Mouse (Mus musculus): ENCODE results near the gene Mlph. TPM values are rescaled to one million over a fixed set of nuclear protein-coding genes. Genes with fewer than 3 reads are reported as not detected.

Mlph gene
- total RNA-seq, 2 experiments from 2014 or later = not detected

DNA sequence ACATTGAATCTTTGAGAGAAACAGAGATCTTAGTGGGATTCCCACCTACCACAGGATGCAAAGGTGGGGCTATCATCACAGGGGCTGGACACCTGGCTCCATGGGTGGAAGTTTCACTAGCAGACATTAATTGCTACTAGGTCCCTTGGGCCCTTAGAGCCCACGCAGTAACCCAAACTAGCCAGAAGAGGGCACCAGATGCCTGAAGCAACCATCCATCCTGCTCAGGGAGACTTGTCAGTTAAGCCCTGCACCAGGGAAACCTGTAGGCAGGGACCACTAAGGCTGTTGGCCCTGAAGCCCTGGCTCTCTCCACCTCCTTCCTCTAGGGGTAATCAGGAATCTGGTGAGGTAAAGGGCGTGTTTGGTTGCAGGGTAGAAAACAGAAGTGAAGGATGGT, 8.5 kb upstream of the Mlph start:
- ATAC-seq (ENCODE audit: poor library complexity, severe bottlenecking) = 0 out of 2 replicates have a peak, but pooled peaks have one; percentile 51

DNA sequence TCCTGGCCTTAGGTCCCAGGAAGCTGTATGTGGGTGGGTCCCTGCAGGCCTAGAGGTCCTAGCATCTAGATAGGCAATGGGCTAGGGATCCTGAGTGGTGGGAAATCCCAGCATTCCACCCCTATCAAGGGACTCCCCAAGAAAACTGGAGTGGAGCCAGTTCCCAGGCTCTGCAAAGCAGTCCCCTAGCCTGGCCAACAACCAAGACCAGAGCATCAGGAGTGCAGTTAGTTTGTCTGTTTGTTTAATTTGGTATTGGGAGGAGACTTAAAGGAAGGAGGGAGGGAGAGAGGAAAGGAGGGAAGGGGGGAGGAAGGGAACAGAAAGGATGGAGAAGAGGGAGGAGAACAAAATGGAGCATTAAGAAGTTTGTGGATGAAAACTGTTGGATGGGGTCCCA, 5.7 kb upstream of the Mlph start:
- ATAC-seq (ENCODE audit: poor library complexity, severe bottlenecking) = no peak

GRCm38 (mm10) chr1:90909631-90910152, 5.2 kb upstream of the Mlph start:
- ATAC-seq (ENCODE audit: poor library complexity, severe bottlenecking) = no peak

DNA sequence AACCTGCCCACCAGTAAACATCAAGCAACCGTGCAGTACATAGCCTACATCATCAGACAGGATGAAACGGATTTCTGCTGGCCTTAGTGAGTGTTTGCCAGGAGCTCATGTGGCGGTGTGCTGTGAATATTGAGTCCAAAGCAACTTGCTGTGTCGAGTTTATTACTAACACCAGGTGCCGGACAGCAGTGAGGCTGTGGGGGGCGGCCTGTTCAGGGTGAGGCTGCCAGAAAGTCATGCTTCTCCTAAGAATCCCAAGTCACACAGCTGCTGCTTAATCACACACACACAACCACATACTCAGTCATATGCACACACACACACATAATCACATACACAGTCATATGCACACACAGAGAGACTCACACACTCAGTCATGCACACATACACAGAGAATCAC, 1.7 kb upstream of the Mlph start:
- no peak for ATAC-seq (ENCODE audit: poor library complexity, severe bottlenecking)

DNA sequence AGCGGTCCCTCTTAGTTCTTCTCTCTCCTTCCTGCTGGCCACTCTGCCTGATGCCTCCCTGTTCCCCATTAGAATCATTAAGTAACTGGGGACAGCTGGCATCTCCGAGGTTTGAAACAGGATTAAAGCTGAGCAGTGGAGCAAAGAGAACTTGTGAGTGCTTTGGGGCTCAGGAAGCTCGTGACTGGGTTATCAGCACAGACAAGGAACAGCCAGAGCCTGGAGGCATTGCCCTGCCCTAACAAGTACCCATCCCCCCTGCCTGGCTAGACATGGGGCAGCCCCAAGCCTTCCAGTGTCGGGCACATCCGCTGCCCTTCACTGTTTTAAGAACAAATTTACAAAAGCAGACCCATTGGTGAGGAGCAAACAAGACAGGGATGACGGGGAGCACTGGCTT, 2.6 kb downstream of the Mlph start:
- no peak for ATAC-seq (ENCODE audit: poor library complexity, severe bottlenecking)

DNA sequence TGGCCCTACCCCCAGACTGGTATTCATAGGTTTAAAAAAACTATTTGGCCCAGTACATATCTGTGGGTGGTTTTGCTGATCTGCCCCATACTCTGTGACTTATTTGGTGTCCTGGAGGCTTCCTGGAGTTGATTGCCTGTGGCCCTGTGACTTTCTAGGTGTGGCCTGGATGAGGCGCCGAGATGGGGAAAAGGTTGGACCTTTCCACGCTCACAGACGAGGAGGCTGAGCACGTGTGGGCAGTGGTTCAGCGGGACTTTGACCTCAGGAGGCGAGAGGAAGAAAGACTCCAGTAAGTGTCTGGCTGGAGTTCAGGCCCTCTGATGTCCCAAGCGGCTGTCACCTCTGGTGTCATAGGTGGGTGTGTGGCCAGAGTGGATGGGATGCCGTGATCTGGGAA, 6.8 kb downstream of the Mlph start:
- no peak for ATAC-seq (ENCODE audit: poor library complexity, severe bottlenecking)

GRCm38 (mm10) chr1:90926030-90926429, 11.1 kb downstream of the Mlph start:
- ATAC-seq (ENCODE audit: poor library complexity, severe bottlenecking) = no peak

DNA sequence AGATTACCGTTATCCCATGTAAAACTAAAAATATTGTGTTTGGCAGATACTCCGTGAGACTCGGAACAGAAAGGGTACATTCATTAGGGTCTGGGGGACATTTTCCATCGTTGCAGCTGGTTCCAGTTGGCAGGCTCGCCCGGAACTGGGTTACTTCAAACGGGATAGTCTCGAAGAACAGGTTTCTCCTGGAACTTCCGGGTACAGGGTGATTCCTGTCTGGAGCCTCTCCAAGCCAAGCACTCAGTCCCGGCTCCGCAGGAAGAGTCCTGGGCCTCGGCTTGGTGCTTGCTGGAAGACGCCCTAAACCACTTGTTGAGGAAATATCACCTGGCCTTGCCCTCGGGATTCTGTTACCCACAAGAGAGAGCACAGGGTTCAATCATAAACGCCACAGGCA, 12.4 kb downstream of the Mlph start:
- ATAC-seq (ENCODE audit: poor library complexity, severe bottlenecking) = no peak

DNA sequence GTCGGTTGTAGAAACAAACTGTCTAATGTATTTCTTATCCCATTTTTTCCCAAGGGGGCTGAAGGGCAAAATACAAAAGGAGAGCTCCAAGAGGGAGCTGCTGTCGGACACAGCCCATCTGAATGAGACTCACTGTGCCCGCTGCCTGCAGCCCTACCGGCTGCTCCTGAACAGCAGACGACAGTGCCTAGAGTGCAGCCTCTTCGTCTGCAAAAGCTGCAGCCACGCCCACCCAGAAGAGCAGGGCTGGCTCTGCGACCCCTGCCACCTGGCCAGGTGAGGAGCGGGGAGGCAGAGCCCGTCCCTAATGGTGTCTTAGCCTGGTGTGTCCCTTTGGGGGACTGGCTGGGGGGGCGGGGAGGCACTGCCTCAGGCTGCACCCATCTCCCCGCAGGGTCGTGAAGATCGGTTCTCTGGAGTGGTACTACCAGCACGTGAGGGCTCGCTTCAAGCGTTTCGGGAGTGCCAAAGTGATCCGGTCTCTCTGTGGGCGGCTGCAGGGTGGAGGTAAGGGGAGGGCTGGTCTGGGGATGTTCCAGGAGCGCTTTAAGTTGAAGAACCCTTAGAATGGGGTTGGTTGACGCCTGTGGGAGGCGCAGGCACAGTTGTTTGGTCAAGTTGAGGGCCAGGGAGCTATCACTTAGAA, 13.2 kb downstream of the Mlph start:
- no peak for ATAC-seq (ENCODE audit: poor library complexity, severe bottlenecking)

- no peak for ATAC-seq (ENCODE audit: poor library complexity, severe bottlenecking)
Observed at GRCm38 (mm10) chr1:90928575-90928934, 13.7 kb downstream of the Mlph start.

GRCm38 (mm10) chr1:90933001-90933400, 18.1 kb downstream of the Mlph start:
- no peak for ATAC-seq (ENCODE audit: poor library complexity, severe bottlenecking)

DNA sequence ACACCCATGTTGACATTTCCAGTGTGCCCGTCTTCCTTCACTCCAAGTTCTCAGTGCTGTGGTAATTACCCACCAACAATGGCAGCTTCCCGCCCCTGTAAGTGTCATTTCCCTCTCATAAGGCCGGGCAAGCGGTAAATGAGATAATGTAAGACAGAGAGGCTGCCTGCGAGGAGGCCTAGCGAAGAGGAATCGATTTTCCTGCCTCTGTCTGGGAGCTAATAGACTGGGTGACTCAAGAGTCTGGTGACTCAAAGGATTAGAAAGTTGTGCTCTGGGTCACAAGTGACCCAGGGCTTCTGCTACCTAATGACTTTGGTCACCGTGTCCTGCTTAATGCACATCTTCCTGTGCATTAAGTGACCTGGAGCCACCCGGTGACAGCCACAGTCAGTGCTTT, 22.1 kb downstream of the Mlph start:
- ATAC-seq (ENCODE audit: poor library complexity, severe bottlenecking) = no peak

DNA sequence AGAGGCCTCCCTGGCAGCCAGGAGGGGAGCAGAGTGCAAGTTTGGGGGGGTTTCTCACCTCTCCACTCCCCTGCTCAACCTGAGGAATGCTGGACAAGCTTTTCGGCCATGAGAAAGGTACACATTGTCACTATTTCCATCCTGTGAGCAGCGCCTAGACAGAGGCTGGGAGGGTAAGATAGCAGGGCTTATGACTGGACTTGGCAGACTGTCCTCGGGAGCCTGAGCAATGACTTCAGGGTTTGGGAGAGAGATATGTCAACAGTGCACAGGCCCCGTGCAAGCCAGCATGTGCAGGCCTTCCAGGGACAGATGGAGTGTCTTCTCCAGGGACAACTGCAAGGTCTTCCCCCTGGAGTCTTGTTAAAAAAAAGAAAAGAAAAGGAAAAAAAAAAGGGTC, 25.1 kb downstream of the Mlph start:
- no peak for ATAC-seq (ENCODE audit: poor library complexity, severe bottlenecking)

DNA sequence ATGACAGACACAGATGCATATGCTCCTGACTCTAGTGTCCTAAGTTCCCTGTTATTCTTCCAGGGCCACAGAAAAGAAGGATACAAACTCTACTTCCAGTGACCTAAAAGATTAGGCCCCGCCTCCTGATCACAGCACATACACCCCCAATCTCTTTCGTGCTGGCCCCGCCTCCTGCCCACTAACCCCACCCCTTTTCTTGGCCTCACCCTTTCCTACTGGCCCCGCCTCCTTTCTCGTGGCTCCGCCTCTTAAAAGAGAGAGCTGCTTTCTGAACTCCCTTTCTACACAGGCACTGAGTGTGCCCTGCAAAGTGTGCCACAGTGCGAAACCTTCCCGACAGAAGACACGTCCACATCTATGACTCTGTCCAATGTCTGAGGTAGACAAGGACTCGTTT, 30.3 kb downstream of the Mlph start:
- ATAC-seq (ENCODE audit: poor library complexity, severe bottlenecking) = no peak

DNA sequence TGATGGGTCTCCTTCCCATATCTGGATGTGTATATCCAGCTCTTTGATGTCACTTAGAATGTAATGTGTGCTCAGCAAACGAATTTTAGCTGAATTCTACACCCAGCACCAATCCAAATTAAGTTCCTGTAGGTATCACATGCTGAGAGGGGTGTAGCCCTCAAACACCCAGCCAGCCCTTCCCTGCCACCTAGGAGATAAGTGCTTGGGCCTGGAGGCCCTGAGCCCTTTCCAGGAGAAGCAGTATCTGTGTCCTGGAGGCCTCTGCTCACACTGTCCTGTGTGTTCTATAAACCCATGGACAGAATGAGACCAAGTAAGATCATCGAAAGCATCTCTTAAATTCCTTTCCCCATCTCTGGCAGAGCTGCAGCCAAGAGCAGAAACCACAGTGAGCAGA, 32.4 kb downstream of the Mlph start:
- ATAC-seq (ENCODE audit: poor library complexity, severe bottlenecking) = no peak

DNA sequence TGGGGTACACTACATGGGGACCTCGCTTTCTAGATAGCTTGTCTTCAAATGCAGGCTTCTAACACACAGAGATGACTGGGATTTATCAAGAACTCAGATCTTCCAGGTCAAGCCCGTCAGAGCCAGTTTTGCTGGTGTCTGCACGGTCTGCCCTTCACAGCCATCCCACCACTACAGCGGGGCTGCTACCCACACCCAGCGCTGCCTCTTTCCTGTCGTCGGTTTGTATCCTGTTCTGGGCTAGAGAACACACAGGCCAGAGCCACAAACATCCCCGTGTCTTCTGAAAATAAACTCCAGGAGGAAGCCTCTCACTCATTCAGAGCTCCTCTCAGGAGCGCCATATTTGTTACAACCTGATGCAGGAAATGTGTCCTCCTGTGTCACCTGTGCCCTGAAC, 34.4 kb downstream of the Mlph start:
- no peak for ATAC-seq (ENCODE audit: poor library complexity, severe bottlenecking)

DNA sequence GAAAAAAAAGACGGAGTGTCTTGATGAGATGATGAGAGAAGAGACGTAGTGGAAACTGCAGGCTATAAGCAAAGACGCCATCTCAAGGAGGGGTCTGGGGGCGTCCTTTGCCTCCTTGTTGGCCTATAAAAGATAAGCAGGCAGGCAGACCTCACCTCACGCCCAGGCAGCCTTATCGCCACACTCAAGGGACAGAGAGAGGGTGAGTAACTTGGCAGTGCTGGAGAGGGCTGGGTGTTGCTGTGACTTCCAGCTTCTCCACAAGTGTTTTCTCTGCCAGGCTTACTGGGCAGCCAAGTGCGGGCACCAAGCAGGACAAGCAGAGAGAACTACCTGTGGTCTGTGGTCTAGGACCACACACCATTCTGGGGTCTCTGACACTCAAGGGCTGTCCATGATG, 36.8 kb downstream of the Mlph start:
- no peak for ATAC-seq (ENCODE audit: poor library complexity, severe bottlenecking)

- no peak for ATAC-seq (ENCODE audit: poor library complexity, severe bottlenecking)
Observed at GRCm38 (mm10) chr1:90952808-90953207, 37.9 kb downstream of the Mlph start, which contains the start of gene Prlh. Gene Prlh, plus strand, starts transcription at chr1:90953108.

- no peak for ATAC-seq (ENCODE audit: poor library complexity, severe bottlenecking)
Observed at GRCm38 (mm10) chr1:90953688-90954087, 38.8 kb downstream of the Mlph start.

DNA sequence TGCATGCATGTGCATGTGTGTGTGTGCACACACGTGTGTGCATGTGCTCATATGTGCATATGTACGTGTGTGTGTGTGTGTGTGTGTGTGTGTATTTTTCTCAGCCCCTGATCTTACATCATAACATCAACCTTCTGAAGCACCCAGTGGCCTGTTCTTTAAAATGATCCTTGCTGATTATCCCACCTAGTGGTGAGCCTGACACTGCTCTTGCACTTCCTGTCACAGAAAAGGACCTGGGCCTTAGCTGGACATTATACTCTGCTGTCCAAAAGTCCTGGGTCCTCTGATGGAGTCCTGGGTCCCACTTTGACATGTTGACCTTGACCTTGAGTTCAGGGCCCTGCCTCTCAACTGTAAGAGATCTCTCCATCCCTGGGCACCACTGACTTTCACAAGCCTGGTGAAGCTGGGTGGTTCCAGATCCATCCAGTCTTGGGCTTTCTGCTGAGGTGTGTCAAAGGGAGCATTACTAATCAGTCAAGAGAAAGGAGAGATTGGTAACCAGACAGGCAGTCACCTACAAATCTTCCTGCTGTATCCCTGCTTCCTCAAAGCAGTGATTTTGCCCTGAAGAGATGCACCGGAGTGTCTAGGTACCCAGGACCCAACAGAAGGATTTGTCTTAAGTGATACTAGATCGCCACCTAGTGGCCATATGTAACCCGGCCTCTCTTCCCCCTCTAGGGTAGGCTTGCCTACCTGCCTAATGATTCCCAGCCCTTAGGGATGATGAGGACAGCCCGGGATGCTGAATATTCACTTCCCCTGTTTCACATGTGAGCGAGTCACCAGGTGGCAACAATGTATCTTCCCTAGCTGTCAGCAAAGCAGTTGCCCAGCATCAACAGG, 41.6 kb downstream of the Mlph start:
- ATAC-seq (ENCODE audit: poor library complexity, severe bottlenecking) = peak; percentile 56; the same call in 1 of the 2 replicates

GRCm38 (mm10) chr1:90962526-90962925, 47.6 kb downstream of the Mlph start:
- no peak for ATAC-seq (ENCODE audit: poor library complexity, severe bottlenecking)

- no peak for ATAC-seq (ENCODE audit: poor library complexity, severe bottlenecking)
Observed at GRCm38 (mm10) chr1:90962994-90963393, 48.1 kb downstream of the Mlph start.

Data from megakaryocyte, adult 5-6 weeks (primary cell).